Mouse (Mus musculus) kidney, adult 2 months (tissue): ENCODE measurements around the gene Prkar1b.

Experiments
- CTCF ChIP-seq: fragments of 200-500 bp; conservative IDR thresholded peaks from 2 replicates; pipeline ENCODE4 v1.5.1; 2011; ENCODE audit warnings: low read depth, mild to moderate bottlenecking, control low read depth, low read length, moderate library complexity, mixed read lengths; ENCODE audit not compliant: insufficient read depth, insufficient read length
- POLR2A ChIP-seq: fragments of 200-500 bp; IDR thresholded peaks from one replicate; pipeline ENCODE4 v1.6.1; 2011; ENCODE audit warnings: low read depth, low read length, control low read depth

- TF ChIP-seq CTCF (no peak), POLR2A (no peak)
Observed at GRCm38 (mm10) chr5:138974911-138975485, 174.8 kb downstream of the Prkar1b start.
